Comparison of ENCODE assay signal across 20 mouse cellular contexts in genomic region chr17:18882436-18882835, GRCm38 (mm10). TPM values are rescaled to one million over a fixed set of nuclear protein-coding genes. Genes with fewer than 3 reads are reported as not detected.
"Had no signal": no experiment of that assay in that cellular context is flagged by ENCODE, and none has a peak within 500 bp of the region (broad histone marks: within the 10 kb centered on the region; RNA-seq: fewer than 3 reads in every experiment).

No protein-coding gene starts in this region.

RNA-seq across cellular contexts. Expression of gene Vmn2r97, which starts 31.7 kb away (rescaled TPM):
- total RNA-seq: common myeloid progenitor, adult 5-6 weeks; gastrocnemius, adult 18-20 months; gastrocnemius, adult 2 months; gastrocnemius, adult 8-10 months; gastrocnemius, postnatal 10 days; gastrocnemius, postnatal 14 days; gastrocnemius, postnatal 25 days; gastrocnemius, postnatal 36 days; granulocyte monocyte progenitor cell, adult 5-6 weeks; heart, adult 18-20 months; heart, adult 2 months; heart, adult 8-10 months had no signal
- polyA plus RNA-seq: cortical plate, adult 2 months; embryonic facial prominence, embryonic 11.5 days; embryonic facial prominence, embryonic 12.5 days; embryonic facial prominence, embryonic 13.5 days; forebrain, embryonic 14.5 days; forebrain, embryonic 15.5 days; frontal cortex, adult 2 months; gonadal fat pad, adult 2 months; heart, adult 2 months had no signal
